Mouse (Mus musculus): ENCODE results near the gene Mtcl1.

Mtcl1 gene

GRCm38 (mm10) chr17:66410884-66411426, 38.6 kb downstream of the Mtcl1 start:
- DNase-seq (ENCODE audit: low spot score in 2 of 2): no peak

GRCm38 (mm10) chr17:66409070-66409605, 40.4 kb downstream of the Mtcl1 start:
- no peak for DNase-seq (ENCODE audit: low spot score in 2 of 2)

- DNase-seq (ENCODE audit: low spot score in 2 of 2): no peak
These were observed 41.1 kb downstream of the Mtcl1 start for GRCm38 (mm10) chr17:66408400-66408799.

- DNase-seq (ENCODE audit: low spot score in 2 of 2): no peak
These were observed 41.7 kb downstream of the Mtcl1 start for GRCm38 (mm10) chr17:66407833-66408232.

GRCm38 (mm10) chr17:66405601-66406000, 43.9 kb downstream of the Mtcl1 start:
- DNase-seq (ENCODE audit: low spot score in 2 of 2): no peak

GRCm38 (mm10) chr17:66404883-66405590, 44.5 kb downstream of the Mtcl1 start:
- DNase-seq (ENCODE audit: low spot score in 2 of 2): peak in 1 of 2 experiments; percentile 35

GRCm38 (mm10) chr17:66402791-66403470, 46.6 kb downstream of the Mtcl1 start:
- DNase-seq (ENCODE audit: low spot score in 2 of 2): no peak

- DNase-seq (ENCODE audit: low spot score in 2 of 2): no peak
These were observed 47.8 kb downstream of the Mtcl1 start for GRCm38 (mm10) chr17:66401596-66402265.

- DNase-seq (ENCODE audit: low spot score in 2 of 2): no peak
These were observed 49.8 kb downstream of the Mtcl1 start for GRCm38 (mm10) chr17:66399780-66400179.

- DNase-seq (ENCODE audit: low spot score in 2 of 2): no peak
These were observed 55.0 kb downstream of the Mtcl1 start for GRCm38 (mm10) chr17:66394571-66394970.

- DNase-seq (ENCODE audit: low spot score in 2 of 2): peak in 1 of 2 experiments; percentile 39
These were observed 61.2 kb downstream of the Mtcl1 start for GRCm38 (mm10) chr17:66388307-66388706.

- DNase-seq (ENCODE audit: low spot score in 2 of 2): no peak
These were observed 68.2 kb downstream of the Mtcl1 start for GRCm38 (mm10) chr17:66381338-66381737.

- no peak for DNase-seq (ENCODE audit: low spot score in 2 of 2)
These were observed 69.4 kb downstream of the Mtcl1 start for GRCm38 (mm10) chr17:66379900-66380857.

- no peak for DNase-seq (ENCODE audit: low spot score in 2 of 2)
These were observed 70.2 kb downstream of the Mtcl1 start for GRCm38 (mm10) chr17:66379308-66379707.

- no peak for DNase-seq (ENCODE audit: low spot score in 2 of 2)
These were observed 71.4 kb downstream of the Mtcl1 start for GRCm38 (mm10) chr17:66378127-66378526.

- DNase-seq (ENCODE audit: low spot score in 2 of 2): no peak
These were observed 74.8 kb downstream of the Mtcl1 start for GRCm38 (mm10) chr17:66374633-66375272.

GRCm38 (mm10) chr17:66370867-66371266, 78.7 kb downstream of the Mtcl1 start:
- no peak for DNase-seq (ENCODE audit: low spot score in 2 of 2)

- no peak for DNase-seq (ENCODE audit: low spot score in 2 of 2)
These were observed 79.8 kb downstream of the Mtcl1 start for GRCm38 (mm10) chr17:66369777-66370176.

GRCm38 (mm10) chr17:66368127-66368526, 81.4 kb downstream of the Mtcl1 start:
- peak in 1 of 2 experiments; percentile 54 for DNase-seq (ENCODE audit: low spot score in 2 of 2)

- no peak for DNase-seq (ENCODE audit: low spot score in 2 of 2)
These were observed 83.9 kb downstream of the Mtcl1 start for GRCm38 (mm10) chr17:66365664-66366063.

GRCm38 (mm10) chr17:66365293-66365642, 84.3 kb downstream of the Mtcl1 start:
- DNase-seq (ENCODE audit: low spot score in 2 of 2): no peak

Measured in left cerebral cortex, adult 9 months (tissue).